Mouse (Mus musculus): ENCODE results near the gene Parp11. TPM values are rescaled to one million over a fixed set of nuclear protein-coding genes. Genes with fewer than 3 reads are reported as not detected.

Gene Parp11
- polyA plus RNA-seq, 1 experiment from 2014 or later = 8.0 TPM

DNA sequence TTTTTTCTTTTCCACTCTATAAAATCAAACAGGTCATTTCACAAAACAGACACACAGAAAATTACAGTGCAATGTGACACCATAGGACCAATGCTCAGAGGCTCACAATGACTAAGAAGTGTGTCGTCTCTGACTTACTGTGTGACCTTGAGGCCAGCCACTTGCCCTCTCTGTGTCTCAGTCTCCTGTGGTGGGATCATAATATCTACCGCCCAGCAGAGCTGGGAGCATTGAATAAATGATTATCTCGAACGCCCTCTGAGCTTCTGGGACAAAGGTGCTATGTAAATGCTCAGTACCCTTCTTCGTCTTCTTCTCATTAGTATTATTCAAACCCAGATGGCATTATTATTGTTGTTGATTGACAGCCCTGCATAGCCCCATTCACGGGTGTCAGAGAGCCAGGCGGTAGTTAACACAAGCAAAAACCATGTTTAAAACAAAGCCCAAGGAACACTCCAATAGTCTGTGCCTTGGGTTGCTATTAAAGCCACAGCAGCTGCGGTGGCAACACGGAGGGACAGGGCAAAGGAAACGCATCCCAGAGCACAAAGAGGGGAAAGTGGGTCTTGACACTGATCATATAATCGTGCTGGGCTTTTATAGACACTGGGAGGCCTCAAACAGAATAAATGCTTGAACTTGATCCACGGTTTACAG is 29.0 kb upstream of the Parp11 start:
- no peaks in the 10 kb centered on the region for H3K36me3 ChIP-seq (ENCODE audit: control insufficient read depth, insufficient read depth)
- ATAC-seq = no peak
- H3K27me3 ChIP-seq (replicated peaks; ENCODE audit: control insufficient read depth, insufficient read depth, low read length) = no peaks in the 10 kb centered on the region
- H3K4me2 ChIP-seq (replicated peaks; ENCODE audit: low read depth) = no peak overlapping the region
- no peaks in the 10 kb centered on the region for H3K9me3 ChIP-seq (ENCODE audit: control insufficient read depth)
- no peak overlapping the region for H3K27ac ChIP-seq (ENCODE audit: low read depth, low read length)
- no peak overlapping the region for H3K4me3 ChIP-seq (ENCODE audit: low read depth, low read length)
- H3K4me1 ChIP-seq (replicated peaks; ENCODE audit: control insufficient read depth, insufficient read depth, low read length) = no peaks in the 10 kb centered on the region
- 67% methylated on average over 12 of the region's 12 CpGs for WGBS
- no peak overlapping the region for H3K9ac ChIP-seq (ENCODE audit: low read depth, low read length)
- no peak for TF ChIP-seq CTCF (IDR thresholded peaks at IDR 0.05; ENCODE audit: low read depth)

DNA sequence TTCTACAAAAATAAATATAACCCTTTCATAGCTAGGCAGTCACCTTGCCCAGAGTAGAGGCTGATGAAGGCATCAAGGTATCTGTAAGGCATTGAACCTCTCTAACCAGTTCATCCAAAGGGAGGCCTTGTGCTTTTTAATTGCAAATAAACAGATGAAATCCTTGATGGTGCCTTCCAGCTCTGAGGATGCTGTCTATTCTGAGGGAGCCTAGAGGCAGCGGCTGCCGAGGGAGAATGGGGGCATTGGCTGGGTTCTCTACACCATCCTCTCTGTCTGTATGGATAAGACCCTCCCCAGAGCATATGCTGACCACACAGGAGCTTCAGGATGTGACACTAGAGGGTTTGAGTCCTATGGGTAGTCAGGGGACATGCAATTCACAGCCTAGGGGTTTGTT is 28.3 kb upstream of the Parp11 start:
- no peak for ATAC-seq
- H3K9me3 ChIP-seq (ENCODE audit: control insufficient read depth) = no peaks in the 10 kb centered on the region
- no peaks in the 10 kb centered on the region for H3K27me3 ChIP-seq (replicated peaks; ENCODE audit: control insufficient read depth, insufficient read depth, low read length)
- H3K4me3 ChIP-seq (ENCODE audit: low read depth, low read length) = no peak overlapping the region
- no peak overlapping the region for H3K4me2 ChIP-seq (replicated peaks; ENCODE audit: low read depth)
- WGBS = 80% methylated on average over 2 of the region's 2 CpGs
- H3K9ac ChIP-seq (ENCODE audit: low read depth, low read length) = no peak overlapping the region
- H3K4me1 ChIP-seq (replicated peaks; ENCODE audit: control insufficient read depth, insufficient read depth, low read length) = no peaks in the 10 kb centered on the region
- TF ChIP-seq CTCF (IDR thresholded peaks at IDR 0.05; ENCODE audit: low read depth) = no peak
- H3K27ac ChIP-seq (ENCODE audit: low read depth, low read length) = no peak overlapping the region
- no peaks in the 10 kb centered on the region for H3K36me3 ChIP-seq (ENCODE audit: control insufficient read depth, insufficient read depth)

DNA sequence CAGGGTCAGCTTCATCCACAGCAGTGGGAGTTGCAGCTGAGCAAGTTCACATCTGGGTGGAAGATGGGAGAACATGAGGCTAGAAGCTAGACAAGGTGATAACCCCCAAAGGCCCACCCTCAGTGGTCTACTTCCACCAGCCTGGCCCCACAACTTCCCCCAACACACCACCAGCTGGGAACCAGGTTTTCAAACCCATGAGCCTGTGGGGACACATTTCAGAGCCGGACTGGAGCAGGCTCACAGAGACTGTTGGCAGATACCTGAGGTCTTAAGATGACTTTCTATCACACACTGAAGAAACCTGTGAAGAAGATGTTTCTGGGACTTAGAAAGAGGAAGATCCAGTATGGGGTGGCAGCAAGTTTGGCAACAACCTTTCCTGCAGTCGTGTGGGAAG is 26.5 kb upstream of the Parp11 start:
- no peak for TF ChIP-seq CTCF (IDR thresholded peaks at IDR 0.05; ENCODE audit: low read depth)
- Histone ChIP-seq H3K4me2 (replicated peaks; ENCODE audit: low read depth) (no peak overlapping the region), H3K4me1 (replicated peaks; ENCODE audit: control insufficient read depth, insufficient read depth, low read length) (no peaks in the 10 kb centered on the region), H3K9me3 (ENCODE audit: control insufficient read depth) (no peaks in the 10 kb centered on the region), H3K9ac (ENCODE audit: low read depth, low read length) (no peak overlapping the region), H3K4me3 (ENCODE audit: low read depth, low read length) (no peak overlapping the region), H3K27me3 (replicated peaks; ENCODE audit: control insufficient read depth, insufficient read depth, low read length) (no peaks in the 10 kb centered on the region), H3K27ac (ENCODE audit: low read depth, low read length) (no peak overlapping the region), H3K36me3 (ENCODE audit: control insufficient read depth, insufficient read depth) (no peaks in the 10 kb centered on the region)
- WGBS = 63% methylated on average over 2 of the region's 2 CpGs
- ATAC-seq = no peak

DNA sequence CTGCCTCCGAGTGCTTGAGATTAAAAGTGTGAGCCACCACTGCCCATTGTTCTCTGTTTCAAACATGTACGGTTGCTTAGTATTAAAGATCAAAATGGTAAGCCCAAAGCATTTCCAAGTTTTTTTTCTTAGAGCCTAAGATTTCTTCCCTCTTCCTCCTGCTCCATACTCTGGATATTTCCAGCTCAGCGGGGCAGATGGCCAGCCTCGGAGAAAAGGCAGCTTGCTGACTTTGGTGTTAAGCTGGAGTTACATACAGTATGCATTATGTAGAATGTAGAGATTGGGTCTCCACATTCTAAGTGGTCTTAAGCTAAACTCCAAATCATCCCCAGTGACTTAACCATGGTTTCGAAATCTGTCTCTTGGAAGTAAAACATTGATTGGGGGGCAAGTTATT is 21.5 kb upstream of the Parp11 start:
- no peak overlapping the region for H3K4me2 ChIP-seq (replicated peaks; ENCODE audit: low read depth)
- H3K4me3 ChIP-seq (ENCODE audit: low read depth, low read length) = no peak overlapping the region
- WGBS = 76% methylated on average over 5 of the region's 5 CpGs
- no peak overlapping the region for H3K27ac ChIP-seq (ENCODE audit: low read depth, low read length)
- H3K9ac ChIP-seq (ENCODE audit: low read depth, low read length) = no peak overlapping the region
- H3K4me1 ChIP-seq (replicated peaks; ENCODE audit: control insufficient read depth, insufficient read depth, low read length) = no peaks in the 10 kb centered on the region
- no peaks in the 10 kb centered on the region for H3K27me3 ChIP-seq (replicated peaks; ENCODE audit: control insufficient read depth, insufficient read depth, low read length)
- no peak for TF ChIP-seq CTCF (IDR thresholded peaks at IDR 0.05; ENCODE audit: low read depth)
- no peaks in the 10 kb centered on the region for H3K36me3 ChIP-seq (ENCODE audit: control insufficient read depth, insufficient read depth)
- ATAC-seq = no peak
- H3K9me3 ChIP-seq (ENCODE audit: control insufficient read depth) = no peaks in the 10 kb centered on the region

- H3K36me3 ChIP-seq (ENCODE audit: control insufficient read depth, insufficient read depth) = no peaks in the 10 kb centered on the region
- H3K4me3 ChIP-seq (ENCODE audit: low read depth, low read length) = no peak overlapping the region
- no peaks in the 10 kb centered on the region for H3K4me1 ChIP-seq (replicated peaks; ENCODE audit: control insufficient read depth, insufficient read depth, low read length)
- no peak overlapping the region for H3K27ac ChIP-seq (ENCODE audit: low read depth, low read length)
- H3K9me3 ChIP-seq (ENCODE audit: control insufficient read depth) = no peaks in the 10 kb centered on the region
- ATAC-seq = no peak
- TF ChIP-seq CTCF (IDR thresholded peaks at IDR 0.05; ENCODE audit: low read depth) = no peak
- H3K9ac ChIP-seq (ENCODE audit: low read depth, low read length) = no peak overlapping the region
- H3K27me3 ChIP-seq (replicated peaks; ENCODE audit: control insufficient read depth, insufficient read depth, low read length) = no peaks in the 10 kb centered on the region
- no peak overlapping the region for H3K4me2 ChIP-seq (replicated peaks; ENCODE audit: low read depth)
- WGBS = 73% methylated on average over 7 of the region's 7 CpGs
These were observed 15.9 kb upstream of the Parp11 start for GRCm38 (mm10) chr6:127430716-127431115.

DNA sequence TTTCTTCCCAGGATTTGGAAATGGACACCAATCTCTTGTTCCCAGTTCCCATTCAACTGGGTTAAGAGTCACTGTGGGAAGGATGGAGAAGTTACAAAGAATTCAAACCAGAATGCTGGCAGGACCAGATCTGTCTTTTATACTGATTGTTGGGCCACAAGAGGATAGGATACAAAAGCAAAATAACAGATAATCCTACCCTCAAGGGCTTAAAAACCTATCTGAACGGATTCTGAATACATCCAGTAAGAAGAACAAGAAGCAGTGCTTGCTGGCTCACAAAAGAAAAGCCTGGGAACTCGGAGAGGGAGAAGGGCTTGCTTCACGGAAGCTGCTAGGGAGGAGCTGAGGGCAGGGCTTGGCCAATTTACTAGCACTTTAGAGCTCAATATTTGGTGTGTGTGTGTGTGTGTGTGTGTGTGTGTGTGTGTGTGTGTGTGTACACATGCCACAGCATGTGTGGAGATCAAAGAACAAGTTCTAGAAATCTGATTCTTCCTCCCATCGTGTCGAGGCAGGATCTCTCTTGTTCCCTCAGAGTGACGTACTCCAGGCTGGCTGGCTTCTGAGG is 15.4 kb upstream of the Parp11 start:
- Histone ChIP-seq H3K9ac (ENCODE audit: low read depth, low read length) (no peak overlapping the region), H3K4me2 (replicated peaks; ENCODE audit: low read depth) (no peak overlapping the region), H3K36me3 (ENCODE audit: control insufficient read depth, insufficient read depth) (no peaks in the 10 kb centered on the region), H3K4me1 (replicated peaks; ENCODE audit: control insufficient read depth, insufficient read depth, low read length) (no peaks in the 10 kb centered on the region), H3K4me3 (ENCODE audit: low read depth, low read length) (no peak overlapping the region), H3K9me3 (ENCODE audit: control insufficient read depth) (no peaks in the 10 kb centered on the region), H3K27me3 (replicated peaks; ENCODE audit: control insufficient read depth, insufficient read depth, low read length) (no peaks in the 10 kb centered on the region), H3K27ac (ENCODE audit: low read depth, low read length) (no peak overlapping the region)
- no peak for TF ChIP-seq CTCF (IDR thresholded peaks at IDR 0.05; ENCODE audit: low read depth)
- no peak for ATAC-seq
- WGBS = 49% methylated on average over 6 of the region's 6 CpGs

All from intestine, postnatal 0 days (tissue).